Mouse (Mus musculus) adrenal gland, adult 8-10 months (tissue): ENCODE measurements around the gene Gm3336. TPM values are rescaled to one million over a fixed set of nuclear protein-coding genes. Genes with fewer than 3 reads are reported as not detected.
A peak's percentile ranks its signal among the peaks of the same experiment; 100 is the strongest.

Experiments
- DNase-seq: peaks from one replicate; pipeline ENCODE4 v3.0.0; 2022
- total RNA-seq, 4 experiments: library from RNA; stranded (reverse); gene quantifications; 2 replicates each; pipeline ENCODE4 v1.2.4; 2022

Gene Gm3336
- total RNA-seq, 4 experiments from 2014 or later, result not detected

DNA sequence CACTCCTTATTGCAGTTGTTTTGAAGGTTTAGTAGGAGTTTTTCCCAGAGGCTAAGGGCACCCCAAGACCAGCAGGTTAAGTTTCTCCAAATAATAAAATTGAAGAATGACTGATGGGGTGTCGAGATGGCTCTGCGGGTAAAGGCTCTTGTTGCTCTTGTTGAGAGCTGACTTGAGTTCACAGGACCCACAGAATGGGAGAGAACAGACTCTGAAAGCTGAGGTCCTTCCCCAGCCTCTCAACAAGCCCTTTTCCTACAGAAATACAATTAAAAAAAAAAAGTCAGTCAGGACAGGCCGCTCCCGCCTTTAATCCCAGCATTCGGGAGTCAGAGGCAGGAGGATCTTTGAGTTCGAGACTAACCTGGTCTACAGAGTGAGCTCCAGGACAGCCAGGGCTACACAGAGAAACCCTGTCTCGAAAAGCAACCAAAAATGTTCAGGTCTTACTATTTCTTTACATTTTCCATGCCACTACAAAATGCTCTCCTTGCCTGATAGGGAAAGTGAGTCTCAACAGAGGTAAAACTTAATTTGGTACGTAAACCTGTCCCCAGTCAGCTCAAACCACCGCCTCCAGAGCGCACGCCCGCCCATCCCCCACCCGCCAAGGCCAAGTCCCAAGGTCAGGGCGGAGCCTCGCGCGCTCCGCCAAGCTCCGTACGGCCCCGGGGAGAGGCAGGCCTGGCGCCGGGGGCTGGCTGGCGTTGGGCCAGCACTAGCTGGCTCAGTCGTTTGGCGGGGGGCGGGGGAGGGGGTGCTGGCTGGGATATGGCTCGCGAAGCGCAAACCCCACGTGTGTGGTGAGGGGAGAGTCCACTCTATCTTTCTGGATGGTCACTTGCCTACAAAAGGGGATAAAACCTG is 22.1 kb upstream of the Gm3336 start:
- DNase-seq, result no peak

DNA sequence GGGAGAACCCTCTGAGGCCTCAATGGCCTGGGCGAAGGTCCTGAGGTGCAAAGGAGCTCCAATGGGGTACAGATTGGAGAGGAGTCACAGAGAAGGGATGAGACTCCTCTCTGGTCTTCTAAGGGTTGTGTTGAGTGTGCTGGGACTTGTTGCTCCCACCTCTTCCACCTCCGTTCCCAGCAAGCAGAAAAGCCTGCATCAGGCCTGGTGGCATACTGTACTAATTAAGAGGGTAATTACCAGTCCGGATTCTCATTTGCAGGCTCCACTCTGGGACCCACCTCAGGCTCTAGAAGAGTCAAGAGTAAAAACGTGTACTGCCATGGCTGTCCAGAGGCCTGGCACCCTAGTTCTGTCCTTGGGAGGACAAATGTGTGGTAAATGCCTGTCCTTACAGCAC is 21.4 kb upstream of the Gm3336 start:
- no peak for DNase-seq

GRCm38 (mm10) chr8:70697366-70698250 is 20.7 kb upstream of the Gm3336 start:
- no peak for DNase-seq

DNA sequence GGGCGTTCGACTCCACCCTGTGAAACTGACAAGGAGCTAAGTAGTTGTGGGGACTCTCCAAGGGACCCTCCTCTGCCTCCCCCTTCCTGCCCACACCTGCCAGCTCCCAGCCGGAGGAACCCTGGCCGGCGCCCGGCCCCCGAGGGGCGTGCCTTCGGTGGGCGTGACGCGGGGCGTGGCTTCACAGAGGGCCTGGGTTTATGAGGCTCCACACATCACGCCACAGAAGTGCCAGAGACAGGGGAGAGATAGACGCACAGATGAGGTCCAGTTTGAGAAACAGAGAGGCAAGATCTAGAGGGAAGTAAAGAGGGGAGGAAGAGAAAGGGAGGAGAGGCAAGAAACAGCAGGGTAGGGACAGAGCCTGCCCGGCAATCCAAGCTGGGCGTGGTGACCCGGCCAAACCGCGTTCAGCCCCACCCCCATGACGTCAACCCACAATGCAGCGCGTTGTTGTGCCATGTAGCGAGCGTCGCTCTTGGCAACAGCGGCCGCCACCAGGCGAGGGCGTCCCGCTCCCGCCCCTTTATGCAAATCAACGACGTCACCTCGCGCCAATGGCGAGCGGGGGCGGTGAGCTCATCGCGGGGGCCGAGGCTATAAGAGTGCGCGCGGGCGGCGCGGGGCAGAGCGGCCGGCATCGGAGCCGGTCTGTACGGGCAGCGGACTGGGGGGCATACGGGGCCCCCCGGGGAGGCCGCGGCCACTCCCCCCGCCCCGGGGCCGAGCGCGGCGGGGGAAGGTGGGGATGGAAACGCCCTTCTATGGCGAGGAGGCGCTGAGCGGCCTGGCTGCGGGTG is 19.8 kb upstream of the Gm3336 start, which contains the start of gene Jund:
TSS of gene Jund (plus strand) at position 640 of the 800 bp plus-strand sequence.
- peak; percentile 98 for DNase-seq

- DNase-seq, result peak; percentile 55
Observed at GRCm38 (mm10) chr8:70699116-70699833, 19.1 kb upstream of the Gm3336 start.

GRCm38 (mm10) chr8:70699834-70700554 is 18.3 kb upstream of the Gm3336 start:
- peak; percentile 83 for DNase-seq

GRCm38 (mm10) chr8:70700555-70700922 is 17.8 kb upstream of the Gm3336 start:
- peak; percentile 87 for DNase-seq

GRCm38 (mm10) chr8:70701048-70701981 is 17.0 kb upstream of the Gm3336 start:
- DNase-seq, result no peak

- no peak for DNase-seq
Observed at GRCm38 (mm10) chr8:70701982-70702841, 16.1 kb upstream of the Gm3336 start.

- DNase-seq, result peak; percentile 79
Observed at GRCm38 (mm10) chr8:70702842-70703182, 15.5 kb upstream of the Gm3336 start.

GRCm38 (mm10) chr8:70703287-70703686 is 15.1 kb upstream of the Gm3336 start, which contains the start of gene Iqcn:
Gene Iqcn, plus strand, starts transcription at chr8:70703457.
- DNase-seq, result no peak

GRCm38 (mm10) chr8:70708281-70708680 is 10.1 kb upstream of the Gm3336 start:
- peak; percentile 66 for DNase-seq

DNA sequence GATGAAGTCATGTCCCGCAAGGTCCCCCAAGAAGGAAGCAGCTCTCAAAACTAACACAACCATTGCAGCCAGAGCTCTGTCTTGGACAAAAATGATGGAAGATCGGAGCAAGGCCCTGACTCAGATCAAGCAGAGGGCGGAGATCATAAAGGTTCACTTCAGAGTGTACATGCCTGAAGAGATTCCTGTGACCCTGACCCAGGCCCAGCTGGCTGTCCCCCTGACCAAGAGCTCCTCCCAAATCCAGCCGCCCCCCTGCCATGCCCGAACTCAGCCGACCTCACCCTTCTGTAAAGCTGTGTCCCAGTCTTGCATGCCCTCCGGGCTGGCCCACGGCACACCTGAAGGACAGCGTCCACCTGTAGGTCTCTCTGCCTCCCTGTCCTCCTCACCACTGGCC is 8.5 kb upstream of the Gm3336 start:
- peak; percentile 17 for DNase-seq

GRCm38 (mm10) chr8:70710296-70710695 is 8.0 kb upstream of the Gm3336 start:
- peak; percentile 64 for DNase-seq

GRCm38 (mm10) chr8:70711041-70711440 is 7.3 kb upstream of the Gm3336 start:
- DNase-seq, result peak; percentile 88

GRCm38 (mm10) chr8:70713991-70714390 is 4.4 kb upstream of the Gm3336 start:
- no peak for DNase-seq

- peak; percentile 45 for DNase-seq
Observed at GRCm38 (mm10) chr8:70715086-70715485, 3.3 kb upstream of the Gm3336 start.

DNA sequence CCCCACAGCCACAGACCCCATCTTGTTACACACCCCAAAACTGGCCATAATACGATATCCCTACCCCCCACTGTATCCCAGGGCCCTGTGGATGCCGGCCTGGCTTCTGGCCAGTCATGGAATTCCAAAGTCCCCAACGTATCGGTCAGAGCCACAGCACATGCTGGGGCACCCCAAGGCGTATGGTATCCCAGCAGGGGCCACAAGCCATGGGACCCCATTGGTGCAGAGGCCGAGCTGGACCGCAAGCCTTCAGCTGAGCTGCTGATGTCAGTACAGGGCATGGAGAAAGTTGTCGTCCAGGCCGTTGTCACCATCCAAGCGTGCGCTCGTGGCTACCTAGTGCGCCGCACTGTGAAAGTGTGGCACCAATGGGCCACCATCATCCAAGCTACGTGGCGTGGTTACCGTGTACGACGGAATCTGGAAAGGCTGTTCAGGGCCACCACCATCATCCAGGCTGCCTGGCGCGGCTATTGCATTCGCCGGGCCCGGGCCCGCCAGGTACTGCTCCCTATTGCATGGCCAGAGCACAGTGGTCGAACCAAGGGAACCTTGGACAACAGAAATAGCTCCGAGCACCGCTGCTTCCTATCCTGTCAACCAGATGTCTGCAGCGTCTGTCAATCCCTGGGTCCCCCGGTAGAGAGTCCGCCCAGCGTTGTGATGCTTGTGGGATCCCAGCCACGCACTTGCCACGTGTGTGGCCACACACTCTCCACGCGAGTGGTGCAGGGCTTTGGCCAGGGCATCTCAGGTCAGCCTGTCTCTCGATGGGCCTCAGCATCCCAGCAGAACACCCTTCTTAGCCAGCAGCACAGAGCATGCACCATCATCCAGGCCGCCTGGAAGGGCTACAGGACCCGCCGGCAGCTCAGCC is 1.6 kb upstream of the Gm3336 start:
- DNase-seq, result no peak
